Mouse (Mus musculus): ENCODE results near the gene Rbbp5.
A peak's percentile ranks its signal among the peaks of the same experiment; 100 is the strongest.

Gene Rbbp5

GRCm38 (mm10) chr1:132476928-132477691 lies at the start of gene Rbbp5:
Gene Rbbp5 (plus strand): TSS chr1:132477365.
- peak; percentile 93 for DNase-seq (ENCODE audit: low read depth, low spot score)

- no peak for DNase-seq (ENCODE audit: low read depth, low spot score)
Observed at GRCm38 (mm10) chr1:132430818-132431217, 46.3 kb upstream of the Rbbp5 start.

DNA sequence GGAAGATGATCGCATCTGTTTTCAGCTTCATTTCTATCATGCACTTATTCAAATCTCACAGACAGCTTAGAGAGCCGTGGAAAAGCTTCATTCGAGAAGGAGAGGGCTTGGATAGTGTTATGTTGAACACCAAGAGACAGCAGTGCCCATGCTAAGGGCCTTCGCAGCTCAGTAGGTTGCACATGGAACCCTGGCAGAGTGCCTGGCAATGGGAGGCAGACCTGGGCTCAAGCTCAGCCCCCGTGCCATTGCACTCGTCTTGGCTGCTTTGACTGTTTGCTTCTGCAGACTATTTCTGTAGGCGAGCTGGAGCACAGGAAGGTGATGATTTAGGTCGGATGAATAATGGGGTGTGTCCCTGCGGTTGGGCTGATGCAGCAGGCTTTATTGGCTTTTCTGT lies 45.4 kb upstream of the Rbbp5 start:
- DNase-seq (ENCODE audit: low read depth, low spot score), result no peak

DNA sequence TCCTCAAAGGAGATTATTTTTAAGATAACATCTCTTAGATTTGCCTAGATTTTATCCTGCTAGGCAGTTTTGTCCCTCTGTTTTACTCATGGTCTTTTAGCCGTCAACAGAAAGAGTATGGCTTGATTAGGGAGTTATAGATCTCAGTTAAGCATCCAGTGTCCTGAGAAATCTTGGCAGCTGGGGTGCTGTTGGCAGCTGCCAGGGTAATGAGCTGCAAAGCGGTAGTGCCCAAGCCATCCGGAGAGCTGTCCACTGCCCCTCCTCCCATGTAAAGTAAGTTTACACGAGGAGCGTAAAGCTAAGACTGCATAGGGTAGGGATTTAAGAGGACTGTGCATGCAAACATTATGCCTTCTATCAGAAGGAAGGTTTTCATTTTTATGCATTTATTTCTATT lies 43.8 kb upstream of the Rbbp5 start:
- no peak for DNase-seq (ENCODE audit: low read depth, low spot score)

DNA sequence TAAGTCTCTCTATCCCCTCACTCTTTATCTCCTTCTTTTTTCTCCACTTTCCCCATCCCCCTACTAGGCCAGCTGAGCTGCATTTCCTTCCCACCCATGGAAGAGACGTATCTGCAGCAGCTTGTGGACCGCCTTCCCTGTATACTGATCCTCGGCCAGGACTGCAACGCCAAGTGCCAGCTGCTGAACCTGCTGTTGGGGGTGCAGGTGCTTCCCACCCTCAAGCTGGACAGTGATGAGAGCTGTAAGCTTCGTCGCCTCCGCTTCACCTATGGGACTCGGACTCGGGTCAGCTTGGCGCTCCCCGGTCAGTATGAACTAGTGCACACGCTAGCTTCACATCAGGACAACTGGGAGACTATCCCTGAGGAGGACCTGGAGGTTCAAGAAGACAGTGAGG lies 43.1 kb upstream of the Rbbp5 start:
- no peak for DNase-seq (ENCODE audit: low read depth, low spot score)

- DNase-seq (ENCODE audit: low read depth, low spot score), result no peak
Observed at GRCm38 (mm10) chr1:132436320-132436958, 40.7 kb upstream of the Rbbp5 start.

DNA sequence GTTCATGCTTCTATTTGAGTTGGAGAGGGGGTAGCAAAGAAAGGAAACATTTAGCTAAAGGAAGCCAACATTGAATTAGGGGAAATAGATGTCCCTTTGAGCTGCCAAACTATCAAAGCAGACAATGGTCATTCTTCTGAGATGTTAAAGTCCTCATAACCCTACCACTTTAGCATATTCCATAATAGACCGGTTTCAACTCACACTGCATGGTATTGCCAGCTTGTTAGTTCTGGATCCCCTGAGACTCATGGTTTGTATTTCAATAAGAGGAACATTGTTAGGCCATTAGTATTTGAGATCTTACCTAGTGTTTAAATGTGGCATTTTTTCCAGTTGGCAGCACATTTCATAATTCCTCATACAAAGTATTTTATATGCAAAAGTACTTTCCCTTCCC lies 40.2 kb upstream of the Rbbp5 start:
- no peak for DNase-seq (ENCODE audit: low read depth, low spot score)

GRCm38 (mm10) chr1:132437389-132437788 lies 39.8 kb upstream of the Rbbp5 start:
- DNase-seq (ENCODE audit: low read depth, low spot score), result no peak

DNA sequence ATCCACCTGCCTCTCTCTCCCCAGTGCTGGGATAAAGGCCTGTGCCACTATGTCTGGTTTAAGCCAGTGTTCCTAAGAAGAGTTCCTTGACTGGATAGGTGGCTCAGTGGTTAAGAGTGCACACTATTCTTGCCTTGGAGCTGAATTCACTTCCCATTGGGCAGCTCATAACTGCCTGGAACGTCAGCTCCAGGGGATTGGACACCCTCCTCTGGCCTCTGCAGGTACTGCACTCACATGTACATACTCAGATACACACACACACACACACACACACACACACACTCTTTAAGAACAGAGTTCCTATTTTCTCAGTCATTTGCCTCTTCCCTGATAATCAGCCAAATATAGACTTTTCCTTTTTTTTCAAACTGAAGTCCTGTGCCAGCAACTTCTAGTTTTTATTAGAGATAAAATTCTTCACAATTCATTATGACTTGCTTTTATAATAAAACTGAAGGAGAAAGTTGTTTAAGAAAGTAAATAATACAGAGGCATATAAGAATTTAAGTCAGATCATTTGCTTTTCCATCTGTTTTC lies 36.2 kb upstream of the Rbbp5 start:
- peak; percentile 62 for DNase-seq (ENCODE audit: low read depth, low spot score)

GRCm38 (mm10) chr1:132449742-132450141 lies 27.4 kb upstream of the Rbbp5 start:
- no peak for DNase-seq (ENCODE audit: low read depth, low spot score)

GRCm38 (mm10) chr1:132464651-132465050 lies 12.5 kb upstream of the Rbbp5 start:
- no peak for DNase-seq (ENCODE audit: low read depth, low spot score)

DNA sequence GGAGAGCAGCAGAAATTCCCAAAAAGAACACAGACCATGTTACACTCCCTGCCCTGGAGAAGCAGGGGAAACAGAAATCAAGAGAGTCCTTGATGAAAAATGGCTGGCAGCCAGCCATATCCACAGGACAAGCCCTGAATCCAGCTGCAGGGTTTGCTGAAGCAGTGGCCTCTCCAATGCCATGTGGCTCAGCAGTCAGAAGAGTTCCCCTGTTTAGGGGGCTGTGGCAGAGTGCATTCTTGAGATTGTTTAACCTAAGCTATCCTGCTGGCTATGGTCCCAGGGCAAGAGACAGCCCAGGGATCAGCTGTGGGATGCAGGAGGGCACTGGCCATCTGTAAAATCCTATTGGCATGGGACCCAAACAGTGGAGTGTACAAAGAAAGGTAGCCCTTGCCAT lies 8.2 kb upstream of the Rbbp5 start:
- peak; percentile 48 for DNase-seq (ENCODE audit: low read depth, low spot score)

DNA sequence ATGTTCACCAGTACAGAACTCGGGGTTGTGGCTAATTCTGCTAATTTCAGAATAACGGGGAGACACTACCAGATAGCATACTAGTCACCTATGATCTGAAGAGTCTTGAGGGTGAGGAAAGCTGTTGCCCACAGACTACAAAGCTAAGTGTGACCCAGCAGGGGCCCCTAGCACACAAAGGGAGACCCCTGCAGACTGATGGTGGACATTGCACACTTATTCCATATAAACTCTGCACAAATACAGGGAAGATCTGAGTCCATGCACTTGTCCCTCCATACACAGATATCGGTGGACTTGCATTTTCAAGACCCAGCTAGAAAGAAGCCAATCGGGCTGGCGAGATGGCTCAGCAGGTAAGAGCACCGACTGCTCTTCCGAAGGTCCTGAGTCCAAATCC lies 7.6 kb upstream of the Rbbp5 start:
- DNase-seq (ENCODE audit: low read depth, low spot score), result peak; percentile 83

DNA sequence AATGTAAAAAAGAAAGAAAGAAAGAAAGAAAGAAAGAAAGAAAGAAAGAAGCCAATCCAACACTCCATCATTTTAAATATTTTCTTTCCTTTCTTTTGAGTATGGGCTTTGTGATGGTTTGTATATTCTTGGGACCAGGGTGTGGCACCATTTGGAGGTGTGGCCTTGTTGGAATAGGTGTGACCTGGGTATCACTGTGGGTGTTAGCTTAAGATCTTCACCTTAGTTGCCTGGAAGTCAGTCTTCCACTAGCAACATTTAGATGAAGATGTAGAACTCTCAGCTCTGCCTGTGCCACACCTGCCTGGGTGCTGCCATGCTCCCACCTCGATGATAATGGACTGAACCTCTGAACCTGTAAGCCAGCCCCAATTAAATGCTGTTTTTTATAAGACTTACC lies 7.1 kb upstream of the Rbbp5 start:
- peak; percentile 87 for DNase-seq (ENCODE audit: low read depth, low spot score)

- peak; percentile 99 for DNase-seq (ENCODE audit: low read depth, low spot score)
Observed at GRCm38 (mm10) chr1:132471032-132471431, 6.1 kb upstream of the Rbbp5 start.

DNA sequence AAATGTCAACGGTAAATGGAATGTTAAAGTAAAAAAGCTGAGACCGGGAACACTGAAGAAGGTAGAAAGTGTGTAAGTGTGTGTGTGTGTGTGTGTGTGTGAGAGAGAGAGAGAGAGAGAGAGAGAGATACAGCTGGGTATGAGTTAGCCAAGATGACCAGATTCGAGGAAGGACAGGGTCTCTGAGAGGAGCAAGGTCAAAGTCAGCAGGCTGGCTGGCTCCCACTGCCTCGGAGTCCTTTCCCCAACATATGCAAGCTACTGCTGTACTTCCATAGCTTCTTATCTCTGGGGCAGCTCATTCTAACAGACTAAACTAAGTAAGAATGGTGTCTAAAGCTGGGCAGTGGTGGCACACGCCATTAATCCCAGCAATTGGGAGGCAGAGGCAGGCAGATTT lies 5.7 kb upstream of the Rbbp5 start:
- DNase-seq (ENCODE audit: low read depth, low spot score), result peak; percentile 71

DNA sequence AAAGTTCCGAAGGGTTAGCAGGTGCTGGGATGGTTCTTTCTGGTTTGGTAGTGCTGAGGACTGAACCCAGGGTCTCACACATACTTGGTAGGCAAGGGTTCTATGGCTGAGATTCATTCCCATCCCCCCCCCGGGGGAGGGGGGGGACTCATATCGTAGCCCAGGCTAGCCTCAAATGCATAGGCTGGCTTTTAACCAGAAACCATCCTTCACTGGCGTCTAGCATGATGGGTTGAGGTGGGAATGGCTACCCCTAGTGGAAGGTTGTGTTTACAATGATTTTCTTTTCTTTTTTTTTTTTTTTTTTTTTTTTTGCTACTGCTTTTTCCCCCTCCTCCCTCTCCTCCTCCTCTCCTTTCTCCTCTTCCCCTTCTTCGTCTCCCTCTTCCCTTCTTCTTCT lies 4.6 kb upstream of the Rbbp5 start:
- peak; percentile 89 for DNase-seq (ENCODE audit: low read depth, low spot score)

GRCm38 (mm10) chr1:132474496-132474895 lies 2.7 kb upstream of the Rbbp5 start:
- no peak for DNase-seq (ENCODE audit: low read depth, low spot score)

- peak; percentile 55 for DNase-seq (ENCODE audit: low read depth, low spot score)
Observed at GRCm38 (mm10) chr1:132476575-132476927, 614 bp upstream of the Rbbp5 start.

- DNase-seq (ENCODE audit: low read depth, low spot score), result no peak
Observed at GRCm38 (mm10) chr1:132479438-132479837, 2.3 kb downstream of the Rbbp5 start.

GRCm38 (mm10) chr1:132481619-132482018 lies 4.5 kb downstream of the Rbbp5 start:
- DNase-seq (ENCODE audit: low read depth, low spot score), result no peak

- DNase-seq (ENCODE audit: low read depth, low spot score), result no peak
Observed at GRCm38 (mm10) chr1:132483234-132483633, 6.1 kb downstream of the Rbbp5 start.

GRCm38 (mm10) chr1:132483759-132484158 lies 6.6 kb downstream of the Rbbp5 start:
- DNase-seq (ENCODE audit: low read depth, low spot score), result no peak
